Mouse (Mus musculus): Measurements from ENCODE around the gene Zbtb40. TPM values are rescaled to one million over a fixed set of nuclear protein-coding genes. Genes with fewer than 3 reads are reported as not detected.
A peak's percentile ranks its signal among the peaks of the same experiment; 100 is the strongest.

Zbtb40 gene
- total and polyA plus RNA-seq, 2 experiments: 2.5 to 5.1 TPM

- no peak for DNase-seq (ENCODE audit: extremely low read depth, low read depth, low spot score)
- Histone ChIP-seq H3K27me3 (ENCODE audit: control insufficient read depth, insufficient read depth, low read length) (no peaks in the 10 kb centered on the region), H3K4me1 (ENCODE audit: control insufficient read depth, insufficient read depth, low read length) (no peaks in the 10 kb centered on the region), H3K36me3 (ENCODE audit: control insufficient read depth, insufficient read depth, low read length) (peaks cover 33% of the 10 kb centered on the region), H3K9ac (ENCODE audit: low read depth, low read length) (no peak overlapping the region), H3K4me3 (ENCODE audit: insufficient read depth, low read depth, low read length) (no peak overlapping the region), H3K79me2 (ENCODE audit: control insufficient read depth, insufficient read depth, low read length) (no peaks in the 10 kb centered on the region), H3K27ac (replicated peaks; ENCODE audit: insufficient read depth, low read depth, low read length) (no peak overlapping the region)
- TF ChIP-seq POLR2A (IDR thresholded peaks at IDR 0.05; ENCODE audit: extremely low read depth, insufficient read depth, low read length): no peak
- TF ChIP-seq CTCF (IDR thresholded peaks at IDR 0.05; ENCODE audit: low read depth, low read length): no peak
- 90% methylated on average over 7 of the region's 7 CpGs for WGBS
Measured at GRCm38 (mm10) chr4:136996933-136997332, 51.7 kb downstream of the Zbtb40 start.

- Histone ChIP-seq H3K4me3 (ENCODE audit: insufficient read depth, low read depth, low read length) (no peak overlapping the region), H3K27me3 (ENCODE audit: control insufficient read depth, insufficient read depth, low read length) (no peaks in the 10 kb centered on the region), H3K79me2 (ENCODE audit: control insufficient read depth, insufficient read depth, low read length) (no peaks in the 10 kb centered on the region), H3K27ac (replicated peaks; ENCODE audit: insufficient read depth, low read depth, low read length) (no peak overlapping the region), H3K36me3 (ENCODE audit: control insufficient read depth, insufficient read depth, low read length) (peaks cover 29% of the 10 kb centered on the region), H3K9ac (ENCODE audit: low read depth, low read length) (no peak overlapping the region), H3K4me1 (ENCODE audit: control insufficient read depth, insufficient read depth, low read length) (no peaks in the 10 kb centered on the region)
- DNase-seq (ENCODE audit: extremely low read depth, low read depth, low spot score): no peak
- TF ChIP-seq CTCF (IDR thresholded peaks at IDR 0.05; ENCODE audit: low read depth, low read length): no peak
- TF ChIP-seq POLR2A (IDR thresholded peaks at IDR 0.05; ENCODE audit: extremely low read depth, insufficient read depth, low read length): no peak
- WGBS: 88% methylated on average over 14 of the region's 14 CpGs
Measured at GRCm38 (mm10) chr4:136995361-136995760, 53.2 kb downstream of the Zbtb40 start.

- Histone ChIP-seq H3K27me3 (ENCODE audit: control insufficient read depth, insufficient read depth, low read length) (no peaks in the 10 kb centered on the region), H3K27ac (replicated peaks; ENCODE audit: insufficient read depth, low read depth, low read length) (no peak overlapping the region), H3K4me3 (ENCODE audit: insufficient read depth, low read depth, low read length) (no peak overlapping the region), H3K79me2 (ENCODE audit: control insufficient read depth, insufficient read depth, low read length) (no peaks in the 10 kb centered on the region), H3K9ac (ENCODE audit: low read depth, low read length) (no peak overlapping the region), H3K36me3 (ENCODE audit: control insufficient read depth, insufficient read depth, low read length) (no peaks in the 10 kb centered on the region), H3K4me1 (ENCODE audit: control insufficient read depth, insufficient read depth, low read length) (no peaks in the 10 kb centered on the region)
- TF ChIP-seq CTCF (IDR thresholded peaks at IDR 0.05; ENCODE audit: low read depth, low read length): no peak
- no peak for TF ChIP-seq POLR2A (IDR thresholded peaks at IDR 0.05; ENCODE audit: extremely low read depth, insufficient read depth, low read length)
- DNase-seq (ENCODE audit: extremely low read depth, low read depth, low spot score): no peak
- WGBS: 93% methylated on average over 9 of the region's 9 CpGs
Measured at GRCm38 (mm10) chr4:136981993-136982695, 66.5 kb downstream of the Zbtb40 start.

DNA sequence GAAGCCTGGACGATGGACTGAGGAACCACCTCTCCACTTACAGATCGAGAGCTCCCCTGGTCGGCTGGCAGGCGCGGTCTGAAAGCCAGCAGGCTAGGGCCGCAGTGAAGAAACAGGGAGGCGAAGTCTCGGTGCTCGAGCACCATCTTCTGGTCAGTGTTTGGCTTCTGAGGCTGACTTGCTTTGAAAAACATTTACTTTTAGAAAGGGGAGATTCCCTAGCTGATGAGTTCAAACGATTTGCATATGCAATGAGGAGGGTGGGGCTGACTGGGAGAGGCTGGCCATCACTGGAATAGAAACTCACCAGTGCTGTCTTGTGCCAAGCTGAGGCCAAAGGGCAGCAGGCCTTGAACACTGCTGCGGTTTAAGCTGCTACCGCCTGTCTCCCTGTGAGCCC is 67.3 kb downstream of the Zbtb40 start:
- TF ChIP-seq CTCF (IDR thresholded peaks at IDR 0.05; ENCODE audit: low read depth, low read length) (peak; percentile 20; the same call in 1 of the 2 replicates), POLR2A (IDR thresholded peaks at IDR 0.05; ENCODE audit: extremely low read depth, insufficient read depth, low read length) (no peak)
- DNase-seq (ENCODE audit: extremely low read depth, low read depth, low spot score): peak; percentile 53
- H3K27me3 ChIP-seq (ENCODE audit: control insufficient read depth, insufficient read depth, low read length): no peaks in the 10 kb centered on the region
- H3K4me1 ChIP-seq (ENCODE audit: control insufficient read depth, insufficient read depth, low read length): no peaks in the 10 kb centered on the region
- no peak overlapping the region for H3K9ac ChIP-seq (ENCODE audit: low read depth, low read length)
- no peak overlapping the region for H3K27ac ChIP-seq (replicated peaks; ENCODE audit: insufficient read depth, low read depth, low read length)
- H3K4me3 ChIP-seq (ENCODE audit: insufficient read depth, low read depth, low read length): no peak overlapping the region
- 25% methylated on average over 12 of the region's 12 CpGs for WGBS
- no peaks in the 10 kb centered on the region for H3K36me3 ChIP-seq (ENCODE audit: control insufficient read depth, insufficient read depth, low read length)
- no peaks in the 10 kb centered on the region for H3K79me2 ChIP-seq (ENCODE audit: control insufficient read depth, insufficient read depth, low read length)

DNA sequence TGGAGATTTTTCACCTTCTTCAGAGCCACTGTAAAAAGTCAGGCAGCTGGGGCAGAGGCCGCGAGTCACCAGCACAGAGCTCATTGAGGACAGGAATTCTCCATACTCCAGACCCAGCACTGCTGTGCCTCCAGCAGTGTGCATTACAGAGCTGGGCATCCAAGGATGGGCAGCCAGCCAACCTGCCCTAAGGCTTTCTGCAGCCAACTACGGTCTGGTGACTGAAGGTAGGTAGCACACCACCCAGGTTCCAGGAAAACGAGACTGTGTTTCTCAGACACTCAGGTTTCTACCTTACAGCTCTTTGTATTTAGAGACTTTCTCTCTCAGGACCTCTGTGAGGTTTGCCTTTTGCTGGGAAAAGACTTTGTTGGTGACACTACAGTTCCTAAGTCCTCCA is 67.7 kb downstream of the Zbtb40 start:
- no peaks in the 10 kb centered on the region for H3K4me1 ChIP-seq (ENCODE audit: control insufficient read depth, insufficient read depth, low read length)
- 79% methylated on average over 4 of the region's 4 CpGs for WGBS
- H3K27ac ChIP-seq (replicated peaks; ENCODE audit: insufficient read depth, low read depth, low read length): no peak overlapping the region
- H3K4me3 ChIP-seq (ENCODE audit: insufficient read depth, low read depth, low read length): no peak overlapping the region
- no peaks in the 10 kb centered on the region for H3K79me2 ChIP-seq (ENCODE audit: control insufficient read depth, insufficient read depth, low read length)
- no peak for DNase-seq (ENCODE audit: extremely low read depth, low read depth, low spot score)
- no peaks in the 10 kb centered on the region for H3K36me3 ChIP-seq (ENCODE audit: control insufficient read depth, insufficient read depth, low read length)
- H3K9ac ChIP-seq (ENCODE audit: low read depth, low read length): no peak overlapping the region
- H3K27me3 ChIP-seq (ENCODE audit: control insufficient read depth, insufficient read depth, low read length): no peaks in the 10 kb centered on the region
- TF ChIP-seq CTCF (IDR thresholded peaks at IDR 0.05; ENCODE audit: low read depth, low read length): no peak
- TF ChIP-seq POLR2A (IDR thresholded peaks at IDR 0.05; ENCODE audit: extremely low read depth, insufficient read depth, low read length): no peak

GRCm38 (mm10) chr4:136977244-136977643 is 71.4 kb downstream of the Zbtb40 start:
- Histone ChIP-seq H3K79me2 (ENCODE audit: control insufficient read depth, insufficient read depth, low read length) (no peaks in the 10 kb centered on the region), H3K27ac (replicated peaks; ENCODE audit: insufficient read depth, low read depth, low read length) (no peak overlapping the region), H3K36me3 (ENCODE audit: control insufficient read depth, insufficient read depth, low read length) (no peaks in the 10 kb centered on the region), H3K9ac (ENCODE audit: low read depth, low read length) (no peak overlapping the region), H3K4me1 (ENCODE audit: control insufficient read depth, insufficient read depth, low read length) (no peaks in the 10 kb centered on the region), H3K4me3 (ENCODE audit: insufficient read depth, low read depth, low read length) (no peak overlapping the region), H3K27me3 (ENCODE audit: control insufficient read depth, insufficient read depth, low read length) (no peaks in the 10 kb centered on the region)
- TF ChIP-seq POLR2A (IDR thresholded peaks at IDR 0.05; ENCODE audit: extremely low read depth, insufficient read depth, low read length) (no peak), CTCF (IDR thresholded peaks at IDR 0.05; ENCODE audit: low read depth, low read length) (no peak)
- 25% methylated on average over 8 of the region's 8 CpGs for WGBS
- no peak for DNase-seq (ENCODE audit: extremely low read depth, low read depth, low spot score)
